Mouse (Mus musculus) embryonic stem cell, embryonic (primary cell): ENCODE results near the gene Gm10310.
"Not testable (repeated sequence)": the region's sequence is repeated elsewhere in the genome, so short reads cannot be mapped to it uniquely, and the experiment has no call there.

Experiments used
- CTCF ChIA-PET, 4 experiments: fragments of 300-600 bp in 2 of 4; fragments of 350-600 bp in 2 of 4; sonication (Branson Sonifier 250); formaldehyde crosslinking; loops; one replicate each; lab custom pipeline; 2022; ENCODE audit warnings: inconsistent platforms in 2 of 4; lab: Charles Lee
- POLR2A ChIA-PET, 4 experiments: fragments of 300-600 bp in 2 of 4; fragments of 350-600 bp in 2 of 4; sonication (Branson Sonifier 250); formaldehyde crosslinking; loops; one replicate each; lab custom pipeline; 2022; ENCODE audit warnings: antibody characterized with exemption in 4 of 4, inconsistent platforms in 1 of 4; lab: Charles Lee

The Gm10310 gene

DNA sequence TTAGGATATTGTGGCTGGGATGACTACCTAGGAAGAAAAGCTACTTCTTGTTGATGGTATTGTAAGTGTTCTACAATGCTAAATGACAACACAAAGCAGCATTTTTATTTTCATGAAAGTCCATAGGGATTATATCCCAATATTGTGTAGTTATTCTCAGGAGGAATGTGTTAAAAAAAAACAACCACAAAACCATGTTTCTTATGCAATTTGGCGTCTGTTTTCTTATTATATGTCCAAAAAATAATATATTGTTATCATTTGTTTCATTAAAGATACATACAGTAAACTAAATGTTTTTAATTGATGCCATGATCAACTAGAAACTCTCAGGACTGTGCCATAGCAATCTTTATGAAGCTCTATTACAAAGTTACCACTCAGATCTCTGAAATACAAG, at the start of gene Gm10310:
TSS of gene Gm10310 (minus strand) at position 101 of the 400 bp plus-strand sequence.
- CTCF ChIA-PET, POLR2A ChIA-PET: not testable (repeated sequence)

DNA sequence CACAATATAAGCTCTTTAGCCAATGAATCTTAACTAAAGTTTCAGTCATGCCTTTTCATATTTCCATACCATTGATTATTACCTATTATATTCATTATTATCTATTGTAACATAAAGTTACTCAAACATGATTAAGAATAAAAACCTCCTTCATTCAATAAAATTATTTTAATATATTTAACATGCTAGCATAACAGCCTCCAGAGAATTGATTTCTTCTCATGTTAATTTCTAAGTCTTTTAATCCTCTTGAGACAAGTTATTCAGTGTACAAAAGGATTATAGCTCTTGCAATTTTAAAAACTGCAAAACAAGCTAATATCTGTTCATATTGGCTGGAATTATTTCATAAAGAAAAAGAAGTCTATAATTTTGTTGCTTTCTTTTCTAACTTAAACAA, 45.2 kb upstream of the Gm10310 start, which contains the start of gene Olfr821:
TSS of gene Olfr821 (plus strand) at position 301 of the 400 bp plus-strand sequence.
- ChIA-PET CTCF (no interaction called here), POLR2A (no interaction called here)

DNA sequence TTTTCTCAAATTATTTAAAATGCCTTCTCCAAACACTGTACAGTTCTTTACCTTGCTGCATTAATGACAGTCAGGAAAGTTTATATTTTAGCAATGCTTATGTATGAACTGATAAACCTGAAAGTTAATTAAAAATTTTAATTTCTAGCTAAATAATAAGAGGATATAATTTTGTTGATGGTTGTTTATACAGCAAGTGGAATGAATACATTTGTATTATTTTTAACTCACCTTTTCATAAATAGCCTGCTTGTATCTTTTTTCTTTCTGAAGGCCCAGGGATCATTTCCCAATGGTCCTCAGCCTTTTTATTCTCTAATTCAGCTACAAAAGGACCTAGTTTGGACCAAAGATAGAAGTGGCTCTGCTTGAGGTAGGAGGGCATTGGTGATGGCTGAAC, 27.5 kb upstream of the Gm10310 start, which contains the start of gene Olfr820:
TSS of gene Olfr820 (plus strand) at position 301 of the 400 bp plus-strand sequence.
- ChIA-PET POLR2A (no interaction called here), CTCF (no interaction called here)

- CTCF ChIA-PET, POLR2A ChIA-PET: not testable (repeated sequence)
Observed at GRCm38 (mm10) chr10:130005366-130005765, 20.5 kb upstream of the Gm10310 start.

- POLR2A ChIA-PET, CTCF ChIA-PET: not testable (repeated sequence)
Observed at GRCm38 (mm10) chr10:130004104-130004503, 19.2 kb upstream of the Gm10310 start.

- CTCF ChIA-PET, POLR2A ChIA-PET: not testable (repeated sequence)
Observed at GRCm38 (mm10) chr10:129981867-129982266, 3.0 kb downstream of the Gm10310 start.

GRCm38 (mm10) chr10:129976040-129976439, 8.8 kb downstream of the Gm10310 start, which contains the start of gene Olfr247:
Gene Olfr247 (minus strand): TSS chr10:129976140.
- CTCF ChIA-PET, POLR2A ChIA-PET: not testable (repeated sequence)

- POLR2A ChIA-PET, CTCF ChIA-PET: not testable (repeated sequence)
Observed at GRCm38 (mm10) chr10:129972994-129973393, 11.9 kb downstream of the Gm10310 start.

GRCm38 (mm10) chr10:129967166-129967565, 17.7 kb downstream of the Gm10310 start, which contains the start of gene Olfr819:
Gene Olfr819 (minus strand): TSS chr10:129967266.
- CTCF ChIA-PET, POLR2A ChIA-PET: not testable (repeated sequence)

GRCm38 (mm10) chr10:129966232-129966631, 18.6 kb downstream of the Gm10310 start:
- POLR2A ChIA-PET, CTCF ChIA-PET: not testable (repeated sequence)

- POLR2A ChIA-PET = no interaction called here
- CTCF ChIA-PET = no interaction called here
Observed at GRCm38 (mm10) chr10:129949000-129949399, 35.9 kb downstream of the Gm10310 start, which contains the start of gene Olfr818. Gene Olfr818 (minus strand): TSS chr10:129949100.
